Mouse (Mus musculus) heart, adult 2 months (tissue): ENCODE results near the gene Fpr-rs4. TPM values are rescaled to one million over a fixed set of nuclear protein-coding genes. Genes with fewer than 3 reads are reported as not detected.
"Not testable (repeated sequence)": the region's sequence is repeated elsewhere in the genome, so short reads cannot be mapped to it uniquely, and the experiment has no call there.

Experiments
- DNase-seq, 2 experiments: peaks; one replicate each; pipeline ENCODE4 v3.0.0; 2021
- H3K27ac ChIP-seq: fragments of 200-600 bp; 2 replicates; pipeline ENCODE4 v1.8.1; 2022
- H3K27me3 ChIP-seq: fragments of 200-500 bp; 2 replicates; pipeline ENCODE4 v1.6.1; 2012; ENCODE audit warnings: mild to moderate bottlenecking, low read length, inconsistent platforms, mixed read lengths; ENCODE audit not compliant: control insufficient read depth, insufficient read depth
- H3K36me3 ChIP-seq: fragments of 200-500 bp; 2 replicates; pipeline ENCODE4 v1.6.1; 2012; ENCODE audit warnings: low read length, inconsistent platforms; ENCODE audit not compliant: control insufficient read depth, insufficient read depth
- H3K4me1 ChIP-seq: fragments of 200-500 bp; 2 replicates; pipeline ENCODE4 v1.6.1; 2011; ENCODE audit warnings: low read length; ENCODE audit not compliant: control insufficient read depth, insufficient read depth
- H3K4me3 ChIP-seq: fragments of 200-600 bp; 2 replicates; pipeline ENCODE4 v1.8.1; 2022
- H3K79me2 ChIP-seq: fragments of 200-500 bp; replicated peaks from 2 replicates; pipeline ENCODE4 v1.6.1; 2012; ENCODE audit warnings: mild to moderate bottlenecking, inconsistent platforms, low read length, moderate library complexity, mixed read lengths; ENCODE audit not compliant: control insufficient read depth, insufficient read depth
- H3K9ac ChIP-seq: fragments of 200-500 bp; 2 replicates; pipeline ENCODE4 v1.6.1; 2012; ENCODE audit warnings: low read depth, mild to moderate bottlenecking, control low read depth, inconsistent platforms, low read length, mixed read lengths
- CTCF ChIP-seq: fragments of 200-600 bp; IDR thresholded peaks from 2 replicates; pipeline ENCODE4 v1.8.1; 2022; ENCODE audit warnings: antibody characterized with exemption, mild to moderate bottlenecking, moderate library complexity
- EP300 ChIP-seq: fragments of 200-500 bp; IDR thresholded peaks from 2 replicates; pipeline ENCODE4 v1.6.1; 2011; ENCODE audit warnings: low read depth, low read length, control low read depth; ENCODE audit not compliant: insufficient read depth
- POLR2A ChIP-seq: fragments of 200-500 bp; IDR thresholded peaks from 2 replicates; pipeline ENCODE4 v1.6.1; 2011; ENCODE audit warnings: mild to moderate bottlenecking, low read depth, low read length, control low read depth; ENCODE audit not compliant: insufficient read depth
- WGBS: fragments of 180-500 bp; shearing (Covaris S2); methylation state at CpG from one replicate; pipeline ENCODE4 v1.1.7; 2018; 5-methylcytosine and 5-hydroxymethylcytosine counted together
- intact Hi-C: fragments of 180-260 bp; cut with DNase I; formaldehyde crosslinking; loops from one replicate; pipeline ENCODE4 v1.15.1; 2025
- long read RNA-seq: library from polyadenylated mRNA; stranded (forward); transcript quantifications from one replicate; pipeline ENCODE4 v2.0.0, GENCODE M21; 2021
- polyA plus RNA-seq: library from polyadenylated mRNA; depleted of rRNA; stranded (reverse); fragments of >200 nt; gene quantifications from 2 replicates; pipeline ENCODE4 v1.2.3, GENCODE M21; 2012; rRNA removed
- total RNA-seq, 2 experiments: library from RNA; stranded (reverse); gene quantifications; 2 replicates each; pipeline ENCODE4 v1.2.3; 2021

Fpr-rs4 gene
- not detected for total RNA-seq
- not detected in 2 replicates for polyA plus RNA-seq
- long read RNA-seq = 0 reads

- H3K9ac ChIP-seq = no peak within 1 kb of the TSS
- no peaks in the 10 kb centered on the region for H3K36me3 ChIP-seq
- no peak for DNase-seq
- no peaks in the 10 kb centered on the region for H3K4me1 ChIP-seq
- 26% methylated on average over 2 of the region's 2 CpGs for WGBS
- no peak within 1 kb of the TSS for H3K27ac ChIP-seq
- no peaks in the 10 kb centered on the region for H3K79me2 ChIP-seq
- no peak within 1 kb of the TSS for H3K4me3 ChIP-seq
- no peaks in the 10 kb centered on the region for H3K27me3 ChIP-seq
- intact Hi-C loops = no loop called here
- TF ChIP-seq CTCF (no peak), EP300 (no peak), POLR2A (no peak)
Measured at GRCm38 (mm10) chr17:18021433-18021832, at the start of gene Fpr-rs4. Gene Fpr-rs4, plus strand, starts transcription at chr17:18021733.

GRCm38 (mm10) chr17:17973443-17973842, 48.1 kb upstream of the Fpr-rs4 start:
- WGBS = 11% methylated on average over 1 of the region's 1 CpGs
- intact Hi-C loops = no loop called here
- no peak for DNase-seq
- Histone ChIP-seq H3K36me3 (no peaks in the 10 kb centered on the region), H3K27me3 (no peaks in the 10 kb centered on the region), H3K4me3 (no peak overlapping the region), H3K79me2 (no peaks in the 10 kb centered on the region), H3K4me1 (no peaks in the 10 kb centered on the region), H3K27ac (no peak overlapping the region), H3K9ac (no peak overlapping the region)
- TF ChIP-seq CTCF (peak; percentile 20; the same call in 1 of the 2 replicates), POLR2A (no peak)

DNA sequence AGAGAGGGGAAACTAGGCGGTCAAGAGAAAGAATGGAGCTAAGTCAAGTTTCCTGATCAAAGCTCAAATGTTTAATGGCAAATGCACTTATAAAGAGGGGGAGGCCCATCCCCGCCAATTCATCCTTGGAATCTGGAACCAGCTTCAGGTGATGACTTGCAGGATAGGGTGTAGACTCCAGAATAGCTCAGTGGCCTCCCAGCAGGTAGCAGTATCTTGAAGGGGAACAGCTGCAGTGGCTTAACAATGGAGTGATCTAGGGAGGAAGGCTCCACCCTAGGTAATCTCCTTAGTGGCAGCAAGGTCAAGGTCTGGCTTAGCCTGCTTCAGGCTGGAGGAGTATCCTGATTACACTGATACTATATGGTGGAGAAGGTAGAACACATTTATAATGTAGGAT, 40.3 kb upstream of the Fpr-rs4 start:
- intact Hi-C loops = not testable (repeated sequence)

GRCm38 (mm10) chr17:18004752-18005151, 16.8 kb upstream of the Fpr-rs4 start:
- TF ChIP-seq CTCF = no peak
- no peak for TF ChIP-seq POLR2A
- TF ChIP-seq EP300 = no peak

More for the DNA sequence above, 40.3 kb upstream of the Fpr-rs4 start:
- H3K36me3 ChIP-seq, H3K79me2 ChIP-seq, H3K4me3 ChIP-seq, H3K9ac ChIP-seq, H3K4me1 ChIP-seq, H3K27ac ChIP-seq, H3K27me3 ChIP-seq, DNase-seq: not testable (repeated sequence)
- WGBS = 63% methylated on average over 2 of the region's 2 CpGs

GRCm38 (mm10) chr17:18049124-18049523, 27.6 kb downstream of the Fpr-rs4 start, which contains the start of gene Vmn2r124:
Gene Vmn2r124, plus strand, starts transcription at chr17:18049424.
- DNase-seq = no peak
- Histone ChIP-seq H3K27me3 (no peaks in the 10 kb centered on the region), H3K4me1 (no peaks in the 10 kb centered on the region), H3K4me3 (no peak within 1 kb of the TSS), H3K27ac (no peak within 1 kb of the TSS), H3K36me3 (no peaks in the 10 kb centered on the region), H3K9ac (no peak within 1 kb of the TSS), H3K79me2 (no peaks in the 10 kb centered on the region)
- TF ChIP-seq CTCF = no peak
- TF ChIP-seq EP300 = no peak
- no peak for TF ChIP-seq POLR2A
- 25% methylated on average over 2 of the region's 2 CpGs for WGBS
- intact Hi-C loops = no loop called here

More at GRCm38 (mm10) chr17:18004752-18005151, 16.8 kb upstream of the Fpr-rs4 start:
- no peak overlapping the region for H3K9ac ChIP-seq
- WGBS = 74% methylated on average over 1 of the region's 1 CpGs
- H3K27me3 ChIP-seq = no peaks in the 10 kb centered on the region
- no peak overlapping the region for H3K4me3 ChIP-seq
- H3K27ac ChIP-seq = no peak overlapping the region
- no peaks in the 10 kb centered on the region for H3K36me3 ChIP-seq
- no peak for DNase-seq
- H3K4me1 ChIP-seq = no peaks in the 10 kb centered on the region
- H3K79me2 ChIP-seq = no peaks in the 10 kb centered on the region
- intact Hi-C loops = no loop called here

Other genes with a start within 250 kb of the Fpr-rs4 start
- gene Spaca6, start 194.6 kb upstream of the Fpr-rs4 start, total RNA-seq = 10 to 100 TPM in 1 of 2 experiments, 1 to 10 TPM in 1; 9.2 to 15.3 TPM
- gene Spaca6, start 194.6 kb upstream of the Fpr-rs4 start, polyA plus RNA-seq = 17.8 and 19.3 TPM in 2 replicates
- under 1 TPM; 0.18 to 0.25 TPM for gene Has1, start 166.5 kb upstream of the Fpr-rs4 start, total RNA-seq
- gene Has1, start 166.5 kb upstream of the Fpr-rs4 start, polyA plus RNA-seq = 0.64 and 0.80 TPM in 2 replicates
- gene Fpr1, start 137.8 kb upstream of the Fpr-rs4 start, total RNA-seq = not detected
- gene Fpr1, start 137.8 kb upstream of the Fpr-rs4 start, polyA plus RNA-seq = 0.53 and 0.66 TPM in 2 replicates
- under 1 TPM in 1 of 2 experiments, not detected in 1; 0.39 TPM for gene Fpr2, start 133.9 kb upstream of the Fpr-rs4 start, total RNA-seq
- 0.29 and 0.49 TPM in 2 replicates for gene Fpr2, start 133.9 kb upstream of the Fpr-rs4 start, polyA plus RNA-seq
- gene Fpr3, start 133.9 kb upstream of the Fpr-rs4 start, total RNA-seq = not detected
- not detected in 2 replicates for gene Fpr3, start 133.9 kb upstream of the Fpr-rs4 start, polyA plus RNA-seq
- gene Vmn2r124, start 27.7 kb downstream of the Fpr-rs4 start, total RNA-seq = not detected
- gene Vmn2r124, start 27.7 kb downstream of the Fpr-rs4 start, polyA plus RNA-seq = not detected in 2 replicates
- not detected for gene Vmn2r91, start 63.3 kb downstream of the Fpr-rs4 start, total RNA-seq
- gene Vmn2r91, start 63.3 kb downstream of the Fpr-rs4 start, polyA plus RNA-seq = not detected in 2 replicates
- not detected for gene Vmn2r92, start 130.2 kb downstream of the Fpr-rs4 start, total RNA-seq
- not detected in 2 replicates for gene Vmn2r92, start 130.2 kb downstream of the Fpr-rs4 start, polyA plus RNA-seq